Comparison of ENCODE assay signal across 17 mouse cellular contexts in the genomic region with DNA sequence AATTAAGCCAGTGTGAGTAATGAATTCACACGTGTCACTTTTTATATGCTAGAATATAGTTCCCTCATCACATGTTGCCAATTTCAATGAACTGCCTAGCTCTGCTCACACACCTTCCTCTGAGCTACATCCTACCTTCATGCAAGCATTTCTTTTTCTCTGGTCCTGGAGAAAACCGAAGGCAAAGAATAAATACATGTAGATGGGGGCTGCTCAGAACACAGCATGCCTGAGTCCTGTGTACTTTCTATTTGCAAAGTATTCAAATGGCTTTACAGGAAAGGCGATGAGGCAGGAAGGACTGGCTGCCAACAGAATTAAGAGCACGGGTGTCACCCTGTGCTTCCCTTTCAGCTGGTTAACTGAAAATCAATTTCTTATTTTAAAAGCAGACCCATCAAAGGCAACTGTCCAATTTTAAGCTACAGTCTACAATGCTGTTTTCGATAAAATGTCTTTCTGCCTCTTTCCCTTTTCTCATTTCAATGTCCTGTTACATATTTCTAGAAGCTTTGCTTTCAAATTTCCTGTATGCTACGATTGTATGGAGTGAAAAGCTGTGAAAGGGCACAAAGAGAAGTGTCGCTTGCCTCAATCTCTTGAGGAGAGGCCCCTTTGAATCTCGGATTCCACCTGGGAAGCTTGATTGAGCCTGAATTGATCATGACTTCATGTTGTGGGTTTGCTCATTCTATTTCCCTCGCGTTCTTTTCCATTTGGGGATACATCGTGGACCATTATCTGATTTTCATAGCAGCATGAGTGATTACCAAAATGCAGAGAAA.
DNase-seq lines count a peak whose midpoint lies in the region; ATAC-seq lines count a peak whose summit lies in the region.
"Had no signal": no experiment of that assay in that cellular context is flagged by ENCODE, and none has a peak within 500 bp of the region (broad histone marks: within the 10 kb centered on the region; RNA-seq: fewer than 3 reads in every experiment).

No protein-coding gene starts in this region.

- H3K9ac ChIP-seq in hindbrain, embryonic 12.5 days, result no peak overlapping the region
- peak overlapping the region; percentile 27; the same call in 1 of the 2 replicates for H3K9ac ChIP-seq in forebrain, embryonic 16.5 days (replicated peaks; ENCODE audit: low read depth, low read length)
- no peak overlapping the region for H3K9ac ChIP-seq in midbrain, embryonic 11.5 days (ENCODE audit: low read length)
- H3K9ac ChIP-seq in neural tube, embryonic 15.5 days (replicated peaks), result no peak overlapping the region
- no peak overlapping the region for H3K9ac ChIP-seq in kidney, embryonic 16.5 days (replicated peaks; ENCODE audit: low read length)

- no peak for DNase-seq in hindbrain, embryonic 10.5 days (ENCODE audit: low spot score)
- peak; percentile 90 for DNase-seq in midbrain, embryonic 11.5 days (ENCODE audit: low spot score, missing footprints)
- DNase-seq in adrenal gland, postnatal 4 days (ENCODE audit: low spot score in 2 of 2), result no peak
- no peak for DNase-seq in right cerebral cortex, adult 18-20 months
- DNase-seq: adrenal gland, postnatal 10 days; cerebellum, postnatal 36 days; heart, adult 11 months; heart, postnatal 14 days; kidney, postnatal 14 days; thymus, adult 18-20 months had no signal

- no peak for ATAC-seq in hindbrain, embryonic 12.5 days (ENCODE audit: low FRiP score)
- ATAC-seq in forebrain, embryonic 16.5 days, result peak; percentile 75
- ATAC-seq in midbrain, embryonic 11.5 days (ENCODE audit: low FRiP score), result peak; percentile 23; the same call in 1 of the 2 replicates
- ATAC-seq in neural tube, embryonic 15.5 days (ENCODE audit: low FRiP score), result peak; percentile 61
- ATAC-seq in kidney, embryonic 16.5 days (ENCODE audit: low FRiP score, low TSS enrichment), result no peak
- ATAC-seq: intestine, embryonic 16.5 days had no signal

- peak overlapping the region; percentile 45 for H3K27ac ChIP-seq in hindbrain, embryonic 10.5 days
- no peak overlapping the region for H3K27ac ChIP-seq in hindbrain, embryonic 12.5 days
- H3K27ac ChIP-seq in forebrain, embryonic 16.5 days (ENCODE audit: low read length), result no peak overlapping the region
- no peak overlapping the region for H3K27ac ChIP-seq in midbrain, embryonic 11.5 days (ENCODE audit: low read depth, low read length)
- no peak overlapping the region for H3K27ac ChIP-seq in neural tube, embryonic 15.5 days (replicated peaks)
- no peak overlapping the region for H3K27ac ChIP-seq in kidney, embryonic 16.5 days (ENCODE audit: low read length)

- H3K4me3 ChIP-seq in hindbrain, embryonic 10.5 days, result no peak overlapping the region
- no peak overlapping the region for H3K4me3 ChIP-seq in hindbrain, embryonic 12.5 days
- no peak overlapping the region for H3K4me3 ChIP-seq in forebrain, embryonic 16.5 days (replicated peaks; ENCODE audit: low read length)
- H3K4me3 ChIP-seq in midbrain, embryonic 11.5 days (ENCODE audit: low read depth, low read length), result no peak overlapping the region
- no peak overlapping the region for H3K4me3 ChIP-seq in neural tube, embryonic 15.5 days (replicated peaks)
- H3K4me3 ChIP-seq in kidney, embryonic 16.5 days (ENCODE audit: low read length), result no peak overlapping the region
- H3K4me3 ChIP-seq: megakaryocyte, embryonic 14.5 days had no signal

- H3K36me3 ChIP-seq in hindbrain, embryonic 10.5 days, result no peaks in the 10 kb centered on the region
- no peaks in the 10 kb centered on the region for H3K36me3 ChIP-seq in hindbrain, embryonic 12.5 days
- no peaks in the 10 kb centered on the region for H3K36me3 ChIP-seq in forebrain, embryonic 16.5 days (ENCODE audit: control insufficient read depth, insufficient read depth)
- H3K36me3 ChIP-seq in midbrain, embryonic 11.5 days (ENCODE audit: control insufficient read depth, insufficient read depth, low read length), result no peaks in the 10 kb centered on the region
- H3K36me3 ChIP-seq in neural tube, embryonic 15.5 days, result no peaks in the 10 kb centered on the region
- no peaks in the 10 kb centered on the region for H3K36me3 ChIP-seq in kidney, embryonic 16.5 days (ENCODE audit: insufficient read depth, low read length)

- peaks cover 19% of the 10 kb centered on the region for H3K4me1 ChIP-seq in hindbrain, embryonic 10.5 days (replicated peaks)
- peaks cover 9% of the 10 kb centered on the region for H3K4me1 ChIP-seq in hindbrain, embryonic 12.5 days
- H3K4me1 ChIP-seq in forebrain, embryonic 16.5 days (replicated peaks; ENCODE audit: control insufficient read depth, insufficient read depth, low read length), result peaks cover 7% of the 10 kb centered on the region
- H3K4me1 ChIP-seq in midbrain, embryonic 11.5 days (ENCODE audit: control insufficient read depth, insufficient read depth, low read length), result peaks cover 17% of the 10 kb centered on the region; the same call in 1 of the 2 replicates
- H3K4me1 ChIP-seq in neural tube, embryonic 15.5 days, result peaks cover 11% of the 10 kb centered on the region; the same call in 1 of the 2 replicates
- no peaks in the 10 kb centered on the region for H3K4me1 ChIP-seq in kidney, embryonic 16.5 days (ENCODE audit: insufficient read depth, low read length)
- H3K4me1 ChIP-seq: megakaryocyte, embryonic 14.5 days had no signal

- 38% methylated on average over 11 of the region's 11 CpGs for WGBS in hindbrain, embryonic 10.5 days
- 29% methylated on average over 11 of the region's 11 CpGs for WGBS in hindbrain, embryonic 12.5 days
- 6% methylated on average over 11 of the region's 11 CpGs for WGBS in forebrain, embryonic 16.5 days
- WGBS in midbrain, embryonic 11.5 days, result 26% methylated on average over 11 of the region's 11 CpGs
- WGBS in neural tube, embryonic 15.5 days, result 19% methylated on average over 11 of the region's 11 CpGs
- WGBS in kidney, embryonic 16.5 days, result 66% methylated on average over 11 of the region's 11 CpGs

- no peaks in the 10 kb centered on the region for H3K9me3 ChIP-seq in hindbrain, embryonic 10.5 days
- H3K9me3 ChIP-seq in hindbrain, embryonic 12.5 days (replicated peaks), result no peaks in the 10 kb centered on the region
- no peaks in the 10 kb centered on the region for H3K9me3 ChIP-seq in forebrain, embryonic 16.5 days (ENCODE audit: control insufficient read depth, low read length)
- no peaks in the 10 kb centered on the region for H3K9me3 ChIP-seq in midbrain, embryonic 11.5 days (ENCODE audit: control insufficient read depth, low read length)
- H3K9me3 ChIP-seq in neural tube, embryonic 15.5 days (replicated peaks), result no peaks in the 10 kb centered on the region
- H3K9me3 ChIP-seq in kidney, embryonic 16.5 days (ENCODE audit: low read length), result no peaks in the 10 kb centered on the region
- H3K9me3 ChIP-seq: megakaryocyte, embryonic 14.5 days had no signal

- no peak overlapping the region for H3K4me2 ChIP-seq in hindbrain, embryonic 12.5 days (replicated peaks)
- H3K4me2 ChIP-seq in forebrain, embryonic 16.5 days (ENCODE audit: low read length), result peak overlapping the region; percentile 31
- no peak overlapping the region; the same call in 1 of the 2 replicates for H3K4me2 ChIP-seq in midbrain, embryonic 11.5 days
- no peak overlapping the region for H3K4me2 ChIP-seq in neural tube, embryonic 15.5 days
- H3K4me2 ChIP-seq in kidney, embryonic 16.5 days (replicated peaks; ENCODE audit: low read depth, low read length), result no peak overlapping the region
- H3K4me2 ChIP-seq: liver, embryonic 11.5 days had no signal

- no peaks in the 10 kb centered on the region for H3K27me3 ChIP-seq in hindbrain, embryonic 10.5 days (ENCODE audit: insufficient read depth, poor library complexity, severe bottlenecking)
- H3K27me3 ChIP-seq in hindbrain, embryonic 12.5 days, result no peaks in the 10 kb centered on the region
- H3K27me3 ChIP-seq in forebrain, embryonic 16.5 days (replicated peaks; ENCODE audit: control insufficient read depth, insufficient read depth, low read length), result no peaks in the 10 kb centered on the region
- no peaks in the 10 kb centered on the region for H3K27me3 ChIP-seq in midbrain, embryonic 11.5 days (ENCODE audit: control insufficient read depth, insufficient read depth, low read length)
- H3K27me3 ChIP-seq in neural tube, embryonic 15.5 days (replicated peaks), result no peaks in the 10 kb centered on the region
- no peaks in the 10 kb centered on the region for H3K27me3 ChIP-seq in kidney, embryonic 16.5 days (ENCODE audit: insufficient read depth, low read length)
- H3K27me3 ChIP-seq: megakaryocyte, embryonic 14.5 days had no signal

Comparison
In these comparisons a context has a peak if more than half of its experiments do, and no peak if none do; other contexts are left out.
1. ATAC-seq: peak in forebrain, embryonic 16.5 days (single experiment), midbrain, embryonic 11.5 days (single experiment) and neural tube, embryonic 15.5 days (single experiment); none in hindbrain, embryonic 12.5 days (single experiment) and kidney, embryonic 16.5 days (single experiment).